Mouse (Mus musculus): Measurements from ENCODE around the gene Cdk11b. TPM values are rescaled to one million over a fixed set of nuclear protein-coding genes. Genes with fewer than 3 reads are reported as not detected.
A peak's percentile ranks its signal among the peaks of the same experiment; 100 is the strongest.
"Not testable (repeated sequence)": the region's sequence is repeated elsewhere in the genome, so short reads cannot be mapped to it uniquely, and the experiment has no call there.

Gene Cdk11b
- polyA plus RNA-seq, 1 experiment from 2014 or later = 56.2 TPM

- H3K4me3 ChIP-seq; H3K27me3 ChIP-seq (replicated peaks); H3K36me3 ChIP-seq (replicated peaks); H3K27ac ChIP-seq; H3K4me2 ChIP-seq; H3K9ac ChIP-seq; ATAC-seq (replicated peaks); H3K4me1 ChIP-seq; H3K9me3 ChIP-seq: not testable (repeated sequence)
- 90% methylated on average over 16 of the region's 19 CpGs for WGBS
These were observed 59.1 kb downstream of the Cdk11b start for GRCm38 (mm10) chr4:155683670-155684277.

GRCm38 (mm10) chr4:155687764-155688163, 63.1 kb downstream of the Cdk11b start:
- H3K27ac ChIP-seq; H3K36me3 ChIP-seq (replicated peaks); H3K4me1 ChIP-seq; H3K9me3 ChIP-seq; ATAC-seq (replicated peaks); H3K4me2 ChIP-seq; H3K27me3 ChIP-seq (replicated peaks); H3K4me3 ChIP-seq; H3K9ac ChIP-seq: not testable (repeated sequence)
- WGBS = 92% methylated on average over 4 of the region's 4 CpGs

- no peak overlapping the region for H3K9ac ChIP-seq
- no peak overlapping the region for H3K27ac ChIP-seq
- H3K36me3 ChIP-seq (replicated peaks) = no peaks in the 10 kb centered on the region
- WGBS = 78% methylated on average over 12 of the region's 12 CpGs
- no peak for ATAC-seq (replicated peaks)
- H3K4me1 ChIP-seq = peaks cover 15% of the 10 kb centered on the region
- H3K9me3 ChIP-seq = no peaks in the 10 kb centered on the region
- 0 out of 2 replicates have a peak, but pooled peaks cover 2% of the 10 kb centered on the region for H3K27me3 ChIP-seq (replicated peaks)
- H3K4me3 ChIP-seq = no peak overlapping the region
- H3K4me2 ChIP-seq = no peak overlapping the region
These were observed 66.1 kb downstream of the Cdk11b start for GRCm38 (mm10) chr4:155690571-155691375.

- ATAC-seq (replicated peaks) = no peak
- WGBS = 96% methylated on average over 3 of the region's 3 CpGs
- 0 out of 2 replicates have a peak, but pooled peaks cover 2% of the 10 kb centered on the region for H3K27me3 ChIP-seq (replicated peaks)
- H3K9me3 ChIP-seq = no peaks in the 10 kb centered on the region
- no peak overlapping the region for H3K4me3 ChIP-seq
- H3K9ac ChIP-seq = no peak overlapping the region
- no peaks in the 10 kb centered on the region for H3K36me3 ChIP-seq (replicated peaks)
- H3K27ac ChIP-seq = no peak overlapping the region
- no peak overlapping the region for H3K4me2 ChIP-seq
- peaks cover 30% of the 10 kb centered on the region for H3K4me1 ChIP-seq
These were observed 67.8 kb downstream of the Cdk11b start for GRCm38 (mm10) chr4:155692421-155692820.

GRCm38 (mm10) chr4:155694111-155694481, 69.4 kb downstream of the Cdk11b start, which contains the start of gene Fndc10:
Gene Fndc10, plus strand, starts transcription at chr4:155694342.
- peak within 1 kb of the TSS; percentile 97 for H3K27ac ChIP-seq
- under 1% methylated on average over 26 of the region's 47 CpGs for WGBS
- H3K4me1 ChIP-seq = peaks cover 30% of the 10 kb centered on the region
- peak within 1 kb of the TSS; percentile 55 for H3K4me3 ChIP-seq
- ATAC-seq (replicated peaks) = peak; percentile 91
- H3K9me3 ChIP-seq = no peaks in the 10 kb centered on the region
- H3K9ac ChIP-seq = peak within 1 kb of the TSS; percentile 84
- H3K27me3 ChIP-seq (replicated peaks) = 0 out of 2 replicates have a peak, but pooled peaks cover 2% of the 10 kb centered on the region
- H3K4me2 ChIP-seq = peak within 1 kb of the TSS; percentile 85
- no peaks in the 10 kb centered on the region for H3K36me3 ChIP-seq (replicated peaks)

- no peaks in the 10 kb centered on the region for H3K36me3 ChIP-seq (replicated peaks)
- H3K27ac ChIP-seq = peak overlapping the region; percentile 97
- peak; percentile 84 for ATAC-seq (replicated peaks)
- WGBS = under 1% methylated on average over 79 of the region's 92 CpGs
- peak overlapping the region; percentile 55 for H3K4me3 ChIP-seq
- peak overlapping the region; percentile 84 for H3K9ac ChIP-seq
- 0 out of 2 replicates have a peak, but pooled peaks cover 2% of the 10 kb centered on the region for H3K27me3 ChIP-seq (replicated peaks)
- H3K9me3 ChIP-seq = no peaks in the 10 kb centered on the region
- peak overlapping the region; percentile 85 for H3K4me2 ChIP-seq
- peaks cover 30% of the 10 kb centered on the region for H3K4me1 ChIP-seq
These were observed 70.1 kb downstream of the Cdk11b start for GRCm38 (mm10) chr4:155694482-155695401.

GRCm38 (mm10) chr4:155695531-155696062, 70.9 kb downstream of the Cdk11b start:
- H3K4me1 ChIP-seq = peaks cover 30% of the 10 kb centered on the region

GRCm38 (mm10) chr4:155696261-155697255, 71.9 kb downstream of the Cdk11b start:
- Histone ChIP-seq H3K4me3 (0 out of 2 replicates have a peak overlapping the region, but pooled peaks have one; percentile 55), H3K36me3 (replicated peaks) (no peaks in the 10 kb centered on the region), H3K9me3 (no peaks in the 10 kb centered on the region), H3K4me2 (peak overlapping the region; percentile 85), H3K27me3 (replicated peaks) (0 out of 2 replicates have a peak, but pooled peaks cover 2% of the 10 kb centered on the region), H3K4me1 (peaks cover 30% of the 10 kb centered on the region), H3K9ac (peak overlapping the region; percentile 1; the same call in 1 of the 2 replicates), H3K27ac (no peak overlapping the region)
- ATAC-seq (replicated peaks) = no peak
- WGBS = 78% methylated on average over 16 of the region's 16 CpGs

More at GRCm38 (mm10) chr4:155695531-155696062, 70.9 kb downstream of the Cdk11b start:
- Histone ChIP-seq H3K27ac (peak overlapping the region; percentile 97), H3K4me3 (peak overlapping the region; percentile 55), H3K36me3 (replicated peaks) (no peaks in the 10 kb centered on the region), H3K9ac (peak overlapping the region; percentile 84), H3K9me3 (no peaks in the 10 kb centered on the region), H3K4me2 (peak overlapping the region; percentile 85), H3K27me3 (replicated peaks) (0 out of 2 replicates have a peak, but pooled peaks cover 2% of the 10 kb centered on the region)
- ATAC-seq (replicated peaks) = no peak
- WGBS = 79% methylated on average over 4 of the region's 4 CpGs
